Mouse (Mus musculus): Measurements from ENCODE around the gene Vps72.
"Not testable (repeated sequence)": the region's sequence is repeated elsewhere in the genome, so short reads cannot be mapped to it uniquely, and the experiment has no call there.

- TF ChIP-seq CTCF (conservative IDR thresholded peaks at IDR 0.05; ENCODE audit: insufficient read depth, insufficient read length, low read depth, low read length); POLR2A (IDR thresholded peaks at IDR 0.05; ENCODE audit: low read depth, low read length): not testable (repeated sequence)
These were observed 21.6 kb downstream of the Vps72 start for GRCm38 (mm10) chr3:95132389-95132788.

Measured in kidney, adult 2 months (tissue).